Mouse (Mus musculus): ENCODE data around the gene Sec24c.

- no peak for TF ChIP-seq EP300 (IDR thresholded peaks at IDR 0.05)
- TF ChIP-seq CTCF (IDR thresholded peaks at IDR 0.05) = no peak
Observed at GRCm38 (mm10) chr14:20694884-20695760, 21.0 kb downstream of the Sec24c start, which contains the start of gene Fut11.

All from lung, postnatal 0 days (tissue).